Mouse (Mus musculus): ENCODE measurements at regions not wholly inside any gene's neighbourhood (a gene's known extent, or its start where the extent isn't known, plus 50 kb on each side); places are given as distances from the start of the nearest gene placed in this dataset.

DNA sequence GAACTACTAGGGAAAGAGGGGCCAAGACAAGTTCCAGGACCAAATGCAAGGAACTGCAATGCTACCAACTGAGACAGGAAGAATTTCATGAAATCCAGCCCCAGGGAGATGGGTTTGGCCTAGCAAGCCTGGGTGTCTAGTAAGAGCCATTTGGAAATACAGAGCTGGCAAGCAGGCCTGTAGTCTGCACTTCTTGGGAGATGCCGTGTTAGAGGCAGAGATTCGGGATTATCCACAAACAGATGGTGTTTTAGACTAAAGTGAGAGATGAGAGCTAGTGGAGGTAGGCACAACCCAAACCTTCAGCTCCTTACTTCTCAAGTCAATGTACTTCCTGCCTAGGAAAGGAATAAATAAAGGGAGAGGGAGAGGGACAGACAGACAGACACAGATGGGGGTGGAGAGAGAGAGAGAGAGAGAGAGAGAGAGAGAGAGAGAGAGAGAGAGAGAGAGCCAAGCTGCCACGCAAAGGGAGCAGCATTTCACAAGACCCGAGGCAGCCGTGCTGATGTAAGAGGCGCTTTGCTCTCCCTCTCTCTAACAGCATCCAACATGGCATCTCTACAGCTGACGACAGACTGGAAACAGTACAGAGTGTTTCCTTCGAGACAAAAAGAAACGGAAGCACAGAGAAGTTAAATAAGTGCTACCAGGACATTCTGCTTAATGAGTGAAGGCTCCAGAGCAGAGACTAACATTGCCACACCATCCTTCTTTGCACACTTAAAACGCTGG is 182.9 kb downstream of the Irs2 start:
- peak; percentile 92 for ATAC-seq (ENCODE audit: low TSS enrichment)

- ATAC-seq (ENCODE audit: low TSS enrichment), result no peak
These were observed 186.4 kb downstream of the Irs2 start for GRCm38 (mm10) chr8:10821901-10822300.

DNA sequence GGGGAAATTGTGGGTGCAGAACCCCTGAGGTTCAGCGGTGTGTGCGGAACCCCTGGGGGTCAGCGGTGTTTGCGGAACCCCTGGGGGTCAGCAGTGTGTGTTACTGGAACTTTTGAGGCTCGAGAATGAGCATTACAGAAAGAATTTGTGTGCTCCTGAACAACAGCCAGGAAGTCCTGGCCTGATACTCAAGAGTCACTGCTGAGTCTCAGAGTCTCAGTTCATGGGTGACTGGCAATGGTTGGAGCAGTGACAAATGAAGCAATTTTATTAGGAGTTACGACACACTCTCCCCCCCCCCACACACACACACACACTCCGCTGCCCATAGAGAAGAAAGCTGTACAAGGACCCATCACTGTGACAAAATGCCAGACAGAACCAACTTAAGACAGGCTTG is 193.8 kb downstream of the Irs2 start:
- no peak for ATAC-seq (ENCODE audit: low TSS enrichment)

- peak; percentile 95 for ATAC-seq (ENCODE audit: low TSS enrichment)
These were observed 196.1 kb downstream of the Irs2 start for GRCm38 (mm10) chr8:10812060-10812670.

DNA sequence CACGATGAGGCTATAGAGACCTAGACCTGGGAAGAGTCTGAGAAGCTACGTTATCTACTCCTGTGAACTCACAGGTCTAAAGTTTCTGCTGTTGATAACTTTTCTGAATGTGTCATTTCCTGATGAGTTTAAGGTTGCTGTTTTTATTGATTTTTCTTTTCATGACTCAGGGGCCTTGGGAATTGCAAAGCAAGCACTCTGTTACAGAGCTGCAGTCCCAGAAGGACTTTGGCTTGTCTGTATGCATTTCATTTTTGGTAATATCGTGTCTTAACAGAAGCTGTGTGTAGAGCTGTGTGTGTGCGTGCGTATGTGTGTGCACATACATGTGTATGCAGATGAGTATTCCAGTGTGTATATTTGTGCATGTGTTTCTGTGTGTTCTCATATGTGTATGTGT is 201.2 kb downstream of the Irs2 start:
- no peak for ATAC-seq (ENCODE audit: low TSS enrichment)

DNA sequence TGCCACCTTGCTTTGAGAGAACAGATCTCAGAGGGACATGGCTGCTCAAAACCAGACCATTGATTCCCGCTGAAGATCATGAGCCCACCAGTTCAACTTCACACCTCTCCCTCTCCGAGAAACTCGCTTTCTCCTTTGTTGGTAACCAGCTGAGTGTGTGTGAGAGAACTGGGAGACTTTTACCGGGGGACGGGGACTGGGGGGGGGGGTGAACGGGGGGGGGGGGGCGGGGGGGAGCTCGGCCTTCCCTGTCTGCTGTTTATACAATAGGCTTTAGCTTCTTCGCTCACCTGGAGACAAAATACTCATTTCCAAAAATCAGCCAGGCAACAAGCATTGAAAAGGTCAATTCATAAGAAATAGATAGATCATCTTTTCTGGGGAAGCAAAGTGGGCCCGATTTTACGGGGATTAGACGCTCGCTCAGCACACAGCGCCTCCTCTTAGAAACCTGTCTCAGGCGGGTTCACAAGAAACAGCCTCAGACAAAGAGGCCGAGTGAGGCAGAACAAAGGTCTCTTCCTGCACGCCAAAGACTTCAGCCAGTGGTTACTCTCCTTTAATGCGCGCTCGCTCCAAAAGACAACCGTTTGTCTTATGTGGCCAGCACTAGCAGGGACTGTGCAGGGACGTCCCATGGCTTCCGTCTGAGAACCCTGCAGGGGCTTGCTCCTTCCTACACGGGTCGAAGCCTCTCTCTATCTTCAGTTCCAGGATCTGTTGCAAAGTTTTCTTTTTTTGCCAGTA is 202.7 kb downstream of the Irs2 start:
- no peak for ATAC-seq (ENCODE audit: low TSS enrichment)

DNA sequence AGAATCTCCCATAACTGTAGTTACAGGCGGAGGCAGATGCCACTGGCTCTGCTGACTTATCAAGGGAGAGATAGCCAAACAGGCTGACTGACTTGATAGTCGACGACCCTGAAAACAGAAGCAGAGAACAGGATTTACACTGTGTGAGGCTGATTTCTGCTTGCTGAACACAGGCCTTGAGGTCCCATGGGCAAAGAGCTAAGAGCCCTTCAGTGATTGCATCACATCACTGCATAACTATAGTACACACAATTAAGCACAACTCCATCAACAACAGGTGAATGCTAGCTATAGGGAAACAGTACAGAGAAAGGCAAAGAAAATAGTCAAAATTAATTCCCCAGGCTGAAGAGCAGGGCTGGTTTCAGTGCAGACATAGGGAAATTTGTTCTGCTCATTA is 203.3 kb downstream of the Irs2 start:
- ATAC-seq (ENCODE audit: low TSS enrichment), result no peak

DNA sequence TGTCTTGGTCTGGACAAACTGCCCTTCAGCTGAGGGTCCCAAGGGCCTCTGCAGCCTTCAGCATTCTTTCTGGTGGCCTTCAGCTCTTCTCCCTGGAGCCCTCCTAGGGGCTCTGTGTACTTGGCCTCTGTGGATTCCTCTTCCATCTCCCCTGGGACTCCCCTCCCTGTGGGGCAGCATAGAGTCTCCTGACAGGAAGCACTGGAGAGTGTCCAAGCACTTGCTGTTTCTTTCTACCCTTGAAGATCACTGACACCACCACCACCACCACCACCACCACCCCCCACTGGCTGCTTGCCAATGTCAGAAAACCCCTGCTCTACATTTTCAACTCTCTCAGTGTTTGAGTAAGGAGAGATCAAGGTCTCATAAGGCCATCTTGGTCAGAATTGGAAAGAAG is 206.3 kb downstream of the Irs2 start:
- no peak for ATAC-seq (ENCODE audit: low TSS enrichment)

GRCm38 (mm10) chr8:10801580-10801979 is 206.7 kb downstream of the Irs2 start:
- ATAC-seq (ENCODE audit: low TSS enrichment), result no peak

GRCm38 (mm10) chr8:10798444-10798843 is 209.8 kb downstream of the Irs2 start:
- no peak for ATAC-seq (ENCODE audit: low TSS enrichment)

- ATAC-seq (ENCODE audit: low TSS enrichment), result no peak
These were observed 213.7 kb downstream of the Irs2 start for GRCm38 (mm10) chr8:10794367-10795189.

DNA sequence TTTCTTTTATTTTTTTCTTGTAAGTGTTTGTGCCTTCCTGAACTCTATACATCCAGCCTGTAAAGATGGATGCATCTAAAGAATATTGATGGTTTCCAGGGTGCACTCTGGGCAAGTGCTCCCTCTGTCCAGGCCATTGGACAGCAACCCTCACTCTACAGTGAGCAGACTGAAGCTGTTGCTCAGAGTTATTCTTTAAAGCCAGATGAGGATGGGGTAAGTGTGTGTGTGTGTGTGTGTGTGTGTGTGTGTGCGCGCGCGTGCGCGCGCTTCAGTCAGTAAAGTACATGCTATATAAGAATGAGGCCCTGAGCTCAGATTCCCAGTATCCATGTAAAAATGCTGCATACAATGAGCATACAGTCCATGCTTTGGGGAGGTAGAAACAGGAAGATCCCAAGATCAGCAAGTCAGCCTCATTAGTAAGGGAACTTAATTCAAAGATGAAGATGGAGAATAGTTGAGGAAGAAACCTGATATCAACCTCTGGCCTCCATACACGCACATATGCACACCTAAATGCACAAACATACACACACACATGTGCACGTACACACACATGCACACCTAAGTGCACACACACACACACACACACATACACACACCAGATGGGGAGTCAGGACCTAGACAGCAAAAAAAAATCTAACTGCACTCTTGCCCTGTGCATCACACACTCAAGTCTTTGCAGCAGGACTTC is 214.4 kb downstream of the Irs2 start:
- no peak for ATAC-seq (ENCODE audit: low TSS enrichment)

DNA sequence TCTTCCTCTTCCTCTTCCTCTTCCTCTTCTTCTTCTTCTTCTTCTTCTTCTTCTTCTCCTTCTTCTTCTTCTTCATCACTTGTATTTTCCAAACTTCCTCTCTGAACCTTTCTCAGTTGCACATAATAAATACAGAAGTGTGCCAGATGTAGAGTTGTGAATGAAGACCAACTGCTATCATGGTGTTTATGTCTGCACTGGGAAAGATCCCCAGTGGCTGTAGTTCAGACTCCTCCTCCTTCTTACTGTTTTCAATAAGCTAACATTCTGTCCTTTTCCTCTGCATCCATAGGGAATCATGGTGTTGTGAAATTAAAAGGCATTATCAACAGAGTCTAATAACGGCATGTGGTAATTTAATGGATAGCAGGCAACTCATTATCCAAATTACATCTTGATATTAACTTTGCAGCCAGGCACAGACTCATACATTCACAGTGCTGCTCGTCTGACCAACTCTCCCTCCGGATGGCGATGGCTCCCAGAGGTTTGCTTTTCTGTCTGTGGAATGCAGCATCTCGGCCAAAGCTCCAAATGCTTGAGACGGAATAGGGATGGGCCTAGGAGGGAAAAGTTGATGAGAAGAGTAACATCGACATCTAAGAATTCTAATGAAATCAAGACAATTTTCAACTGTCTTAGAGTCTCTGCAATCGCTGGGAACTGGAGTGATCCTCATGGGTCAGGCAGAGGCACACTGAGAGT is 219.6 kb downstream of the Irs2 start:
- ATAC-seq (ENCODE audit: low TSS enrichment), result no peak

DNA sequence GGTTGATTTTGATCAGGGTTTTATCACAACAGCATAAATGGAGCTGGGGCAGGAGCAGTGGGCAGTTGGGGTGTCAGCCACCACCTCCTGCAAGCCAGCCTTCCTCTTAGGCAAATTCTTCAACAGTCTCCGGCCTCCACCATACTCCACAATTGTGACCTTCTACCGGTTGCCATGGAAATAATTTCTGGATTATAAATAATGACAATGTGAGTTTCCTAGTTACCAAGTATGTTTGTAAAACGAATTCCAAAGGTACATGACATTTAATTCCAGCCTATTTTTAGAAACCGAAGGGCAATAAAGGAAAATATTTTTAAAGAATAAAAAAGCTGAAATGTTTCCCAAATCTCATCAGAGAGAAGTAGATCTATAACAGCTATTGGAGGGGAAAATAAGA is 222.5 kb downstream of the Irs2 start:
- no peak for ATAC-seq (ENCODE audit: low TSS enrichment)

- no peak for ATAC-seq (ENCODE audit: low TSS enrichment)
These were observed 222.9 kb downstream of the Irs2 start for GRCm38 (mm10) chr8:10785311-10785710.

DNA sequence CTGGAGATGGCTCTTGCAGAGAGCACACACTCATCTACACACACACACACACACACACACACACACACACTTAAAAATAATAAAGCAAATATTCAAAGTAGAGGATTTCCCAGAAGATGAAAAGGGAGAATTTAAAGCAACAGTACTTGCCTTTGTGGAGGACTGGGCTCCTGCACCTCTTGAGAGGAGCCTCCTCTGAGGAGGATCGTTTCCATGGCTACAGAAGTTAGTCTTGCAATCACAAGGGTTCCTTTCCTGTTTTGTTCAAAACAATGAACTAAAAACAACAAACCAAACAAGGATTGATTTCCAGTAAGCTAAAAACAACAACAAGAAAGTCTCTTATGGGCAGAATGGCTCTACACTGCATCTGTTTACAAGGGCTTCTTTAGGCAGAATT is 223.8 kb downstream of the Irs2 start:
- ATAC-seq (ENCODE audit: low TSS enrichment), result no peak

GRCm38 (mm10) chr8:10781860-10782259 is 226.4 kb downstream of the Irs2 start:
- ATAC-seq (ENCODE audit: low TSS enrichment), result no peak

- no peak for ATAC-seq (ENCODE audit: low TSS enrichment)
These were observed 228.6 kb downstream of the Irs2 start for GRCm38 (mm10) chr8:10779636-10780035.

GRCm38 (mm10) chr8:10775202-10776010 is 232.9 kb downstream of the Irs2 start:
- ATAC-seq (ENCODE audit: low TSS enrichment), result no peak

DNA sequence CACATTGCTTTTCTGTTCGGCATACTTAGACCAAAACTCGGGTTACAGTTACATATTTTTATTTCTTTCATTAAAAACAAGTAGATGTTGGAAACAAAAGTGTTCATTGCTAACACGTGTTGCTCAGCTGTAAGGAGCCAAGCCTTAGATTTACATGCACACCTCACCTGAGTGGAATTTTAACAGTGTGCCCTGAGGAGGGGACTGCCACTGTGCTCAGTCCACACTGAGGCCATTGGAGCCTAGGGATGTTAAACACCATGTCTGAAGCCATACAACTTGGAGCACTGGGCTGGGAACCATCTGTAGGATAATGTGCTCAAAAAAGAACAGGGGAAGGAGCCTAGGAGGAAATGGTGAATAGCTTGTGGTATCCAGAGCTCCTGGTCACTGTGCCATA is 233.5 kb downstream of the Irs2 start:
- ATAC-seq (ENCODE audit: low TSS enrichment), result no peak
